Comparison of ENCODE assay signal across 9 mouse cellular contexts in genomic region chr4:116151238-116151637, GRCm38 (mm10). TPM values are rescaled to one million over a fixed set of nuclear protein-coding genes. Genes with fewer than 3 reads are reported as not detected.
DNase-seq lines count a peak whose midpoint lies in the region; ATAC-seq and TF ChIP-seq lines count a peak whose summit lies in the region.
"Had no signal": no experiment of that assay in that cellular context is flagged by ENCODE, and none has a peak within 500 bp of the region (broad histone marks: within the 10 kb centered on the region; RNA-seq: fewer than 3 reads in every experiment).

TSS of gene Lurap1 (minus strand) at chr4:116151338.

- H3K9ac ChIP-seq in heart, embryonic 12.5 days = peak within 1 kb of the TSS; percentile 95
- peak within 1 kb of the TSS; percentile 97 for H3K9ac ChIP-seq in ES-Bruce4 (ENCODE audit: low read depth, poor library complexity, severe bottlenecking)
- H3K9ac ChIP-seq in forebrain, postnatal 0 days = peak within 1 kb of the TSS; percentile 93
- peak within 1 kb of the TSS; percentile 91 for H3K9ac ChIP-seq in liver, embryonic 12.5 days

- H3K27me3 ChIP-seq in heart, embryonic 12.5 days (replicated peaks) = no peaks in the 10 kb centered on the region
- no peaks in the 10 kb centered on the region for H3K27me3 ChIP-seq in ES-Bruce4 (ENCODE audit: control insufficient read depth, insufficient read depth, low read length, poor library complexity, severe bottlenecking)
- H3K27me3 ChIP-seq in forebrain, postnatal 0 days (ENCODE audit: insufficient read depth, low read length) = no peaks in the 10 kb centered on the region
- no peaks in the 10 kb centered on the region; the same call in 1 of the 2 replicates for H3K27me3 ChIP-seq in liver, embryonic 12.5 days (replicated peaks)
- H3K27me3 ChIP-seq: Patski had no signal

- peak within 1 kb of the TSS; percentile 83 for H3K4me2 ChIP-seq in heart, embryonic 12.5 days
- peak within 1 kb of the TSS; percentile 66 for H3K4me2 ChIP-seq in forebrain, postnatal 0 days (ENCODE audit: low read depth)
- peak within 1 kb of the TSS; percentile 92 for H3K4me2 ChIP-seq in liver, embryonic 12.5 days

- no peak for TF ChIP-seq CTCF in ES-Bruce4 (IDR thresholded peaks at IDR 0.05; ENCODE audit: low read depth, low read length)
- TF ChIP-seq CTCF in forebrain, postnatal 0 days (IDR thresholded peaks at IDR 0.05; ENCODE audit: low read depth) = no peak

- H3K4me1 ChIP-seq in heart, embryonic 12.5 days (replicated peaks) = peaks cover 11% of the 10 kb centered on the region
- H3K4me1 ChIP-seq in ES-Bruce4 (ENCODE audit: control insufficient read depth, insufficient read depth, low read length) = peaks cover 5% of the 10 kb centered on the region
- peaks cover 4% of the 10 kb centered on the region; the same call in 1 of the 2 replicates for H3K4me1 ChIP-seq in forebrain, postnatal 0 days (ENCODE audit: insufficient read depth)
- H3K4me1 ChIP-seq in liver, embryonic 12.5 days = peaks cover 26% of the 10 kb centered on the region

- no peak for ATAC-seq in heart, embryonic 12.5 days (ENCODE audit: insufficient number of reproducible peaks, low FRiP score)
- ATAC-seq in forebrain, postnatal 0 days = no peak
- no peak for ATAC-seq in liver, embryonic 12.5 days

- no peak for TF ChIP-seq POLR2A in ES-Bruce4 (IDR thresholded peaks at IDR 0.05; ENCODE audit: insufficient read depth, low read length)

- H3K27ac ChIP-seq in heart, embryonic 12.5 days (ENCODE audit: poor library complexity, severe bottlenecking) = peak within 1 kb of the TSS; percentile 91
- peak within 1 kb of the TSS; percentile 53 for H3K27ac ChIP-seq in ES-Bruce4 (ENCODE audit: insufficient read depth, low read length)
- H3K27ac ChIP-seq in forebrain, postnatal 0 days (ENCODE audit: low read depth, low read length) = peak within 1 kb of the TSS; percentile 89
- peak within 1 kb of the TSS; percentile 84 for H3K27ac ChIP-seq in liver, embryonic 12.5 days

- DNase-seq in heart, adult 18-20 months = no peak
- DNase-seq in forebrain, postnatal 0 days = no peak
- no peak for DNase-seq in thymus, postnatal 14 days
- no peak for DNase-seq in urinary bladder, postnatal 25 days (ENCODE audit: low spot score)
- no peak for DNase-seq in frontal cortex, postnatal 36 days (ENCODE audit: low spot score in 2 of 2)

- peaks cover 47% of the 10 kb centered on the region for H3K36me3 ChIP-seq in heart, embryonic 12.5 days
- peaks cover 23% of the 10 kb centered on the region for H3K36me3 ChIP-seq in ES-Bruce4 (ENCODE audit: control insufficient read depth, insufficient read depth, low read length, poor library complexity, severe bottlenecking)
- H3K36me3 ChIP-seq in forebrain, postnatal 0 days (ENCODE audit: insufficient read depth) = peaks cover 45% of the 10 kb centered on the region
- H3K36me3 ChIP-seq in liver, embryonic 12.5 days = peaks cover 46% of the 10 kb centered on the region

- H3K9me3 ChIP-seq in heart, embryonic 12.5 days (replicated peaks) = 0 out of 2 replicates have a peak, but pooled peaks cover 4% of the 10 kb centered on the region
- H3K9me3 ChIP-seq in ES-Bruce4 (replicated peaks; ENCODE audit: control insufficient read depth, insufficient read depth, low read length, poor library complexity, severe bottlenecking) = no peaks in the 10 kb centered on the region
- H3K9me3 ChIP-seq in forebrain, postnatal 0 days (ENCODE audit: low read length) = no peaks in the 10 kb centered on the region
- 0 out of 2 replicates have a peak, but pooled peaks cover 3% of the 10 kb centered on the region for H3K9me3 ChIP-seq in liver, embryonic 12.5 days (replicated peaks)

- 69% methylated on average over 6 of the region's 6 CpGs for WGBS in heart, embryonic 12.5 days
- 73% methylated on average over 6 of the region's 6 CpGs for WGBS in forebrain, postnatal 0 days
- WGBS in liver, embryonic 12.5 days (ENCODE audit: insufficient replicate concordance) = 65% methylated on average over 6 of the region's 6 CpGs

- no peak for TF ChIP-seq EP300 in ES-Bruce4 (IDR thresholded peaks at IDR 0.05; ENCODE audit: insufficient read depth, low read depth, low read length)

- peak within 1 kb of the TSS; percentile 88 for H3K4me3 ChIP-seq in heart, embryonic 12.5 days
- peak within 1 kb of the TSS; percentile 94 for H3K4me3 ChIP-seq in ES-Bruce4 (ENCODE audit: low read depth, low read length)
- H3K4me3 ChIP-seq in forebrain, postnatal 0 days (ENCODE audit: low read depth, low read length) = peak within 1 kb of the TSS; percentile 80
- H3K4me3 ChIP-seq in liver, embryonic 12.5 days = peak within 1 kb of the TSS; percentile 74

RNA-seq across cellular contexts. Expression of gene Lurap1, which starts in this region (rescaled TPM):
- 2.3 and 2.6 TPM in 2 replicates for polyA plus RNA-seq in heart, embryonic 12.5 days (2016; fragmentation: Nextera tagmentation; extraction: Ambion mirVana)
- total RNA-seq in heart, adult 18-20 months (2021) = 1 to 10 TPM; 4.6 to 5.0 TPM
- polyA plus RNA-seq in ES-Bruce4 (2011; ENCODE audit: insufficient read depth, insufficient read length, low read depth, missing spikeins) = 1.2 and 1.5 TPM in 2 replicates
- total RNA-seq in forebrain, postnatal 0 days (2014; rRNA removed) = 5.0 and 6.3 TPM in 2 replicates
- polyA plus RNA-seq in forebrain, postnatal 0 days (2015; fragmentation: Nextera tagmentation; extraction: Ambion mirVana) = 2.8 and 3.0 TPM in 2 replicates
- 0.44 and 0.53 TPM in 2 replicates for polyA plus RNA-seq in liver, embryonic 12.5 days (2016; fragmentation: Nextera tagmentation; extraction: Ambion mirVana)
